Mouse (Mus musculus): ENCODE measurements around the gene Crim1. TPM values are rescaled to one million over a fixed set of nuclear protein-coding genes. Genes with fewer than 3 reads are reported as not detected.

Gene Crim1
- total RNA-seq (2021), result 10 to 100 TPM; 32.7 to 33.3 TPM
- long read RNA-seq, experiment 1, full-length matches to known transcripts, result 8 of 10 reads
- long read RNA-seq, experiment 1, partial matches to known transcripts, result 1 of 10 reads
- long read RNA-seq, experiment 1, other reads (novel, unspliced or antisense), result 1 of 10 reads
- long read RNA-seq, experiment 2, full-length matches to known transcripts, result 1 of 7 reads
- long read RNA-seq, experiment 2, partial matches to known transcripts, result 2 of 7 reads
- long read RNA-seq, experiment 2, other reads (novel, unspliced or antisense), result 4 of 7 reads

DNA sequence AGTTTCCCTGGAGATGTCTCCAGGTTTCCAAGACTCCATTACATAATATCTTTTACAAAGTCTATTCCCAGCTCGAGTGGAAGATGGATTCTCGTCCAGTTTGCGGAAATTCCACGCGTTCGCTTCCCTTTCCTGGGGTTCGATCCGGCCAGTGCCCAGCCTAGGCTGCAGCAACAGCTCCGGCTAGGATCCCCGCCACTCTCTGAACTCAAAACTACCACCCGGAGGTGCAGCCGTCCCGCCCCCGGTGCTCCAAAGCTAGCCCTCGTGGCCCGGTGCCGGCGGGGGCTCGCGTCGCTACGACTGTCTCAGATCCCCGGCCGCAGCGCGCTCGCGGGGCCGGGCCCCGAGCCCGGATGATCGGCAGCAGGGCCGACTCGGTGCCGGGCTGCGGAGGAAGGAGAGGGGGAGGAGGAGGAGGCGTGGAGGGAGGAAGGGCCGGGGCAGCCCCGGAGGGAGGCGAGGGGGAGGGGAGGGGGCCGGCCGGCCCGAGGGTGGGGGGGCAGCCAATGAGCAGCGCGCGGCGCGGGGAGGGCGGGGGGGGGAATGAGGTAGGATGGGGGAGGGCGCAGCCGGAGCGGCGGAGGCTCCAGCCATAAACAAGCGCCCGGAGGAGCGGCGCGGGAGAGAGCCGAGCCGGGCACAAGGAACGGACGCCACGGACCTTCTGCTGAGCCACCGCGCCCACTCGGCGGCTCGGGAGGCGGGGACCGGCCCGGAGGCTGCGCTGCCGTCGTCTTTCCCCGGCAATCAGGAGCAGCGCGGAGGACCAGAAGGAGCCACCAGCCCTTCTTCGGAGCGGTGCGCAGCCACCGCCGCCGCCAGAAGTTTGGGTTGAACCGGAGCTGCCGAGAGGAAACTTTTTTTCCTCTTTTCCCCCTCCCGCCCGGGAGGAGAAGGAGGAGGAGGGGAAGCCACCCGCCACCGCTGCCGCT, at the start of gene Crim1:
Gene Crim1, plus strand, starts transcription at position 623 of the 935 bp plus-strand sequence.
- peak; percentile 78 to 82 for DNase-seq (ENCODE audit: low spot score in 2 of 2)

DNA sequence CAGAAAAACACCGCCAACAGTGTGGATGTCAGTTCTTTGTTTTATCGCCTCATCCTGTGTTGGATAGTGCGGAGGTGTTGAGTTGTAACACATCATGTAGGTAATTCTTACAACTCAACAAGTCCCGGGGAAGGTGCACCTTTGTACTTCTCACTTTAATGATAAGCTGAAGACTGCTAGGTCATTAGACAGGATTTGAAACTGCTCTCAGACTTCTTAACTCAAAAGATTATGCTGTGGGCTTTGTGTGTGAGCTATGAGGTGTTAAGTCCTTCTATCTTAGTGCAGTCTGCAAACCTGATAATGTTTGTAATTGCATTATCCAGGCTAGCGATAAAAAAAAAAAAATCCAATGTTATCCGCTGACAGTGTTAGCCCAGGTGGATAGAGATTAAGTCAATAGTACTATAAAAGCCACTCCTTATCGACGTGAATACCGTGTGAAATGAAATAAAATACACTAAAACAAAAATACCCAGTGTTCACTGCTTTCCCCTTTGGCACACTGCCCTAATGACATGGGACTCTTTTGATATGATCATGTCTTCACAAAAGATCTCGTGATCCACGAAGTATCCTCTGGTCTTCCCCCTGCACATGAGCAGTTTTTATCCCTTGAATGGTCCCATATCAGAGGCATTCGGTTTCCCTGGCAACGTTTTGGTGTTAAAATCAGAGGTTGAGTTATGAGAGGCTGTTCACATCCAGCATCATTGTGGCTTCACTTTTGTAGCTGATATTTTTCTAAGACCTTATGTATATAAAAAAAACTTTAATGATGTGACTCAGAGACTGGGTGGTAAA, 48.4 kb upstream of the Crim1 start:
- DNase-seq (ENCODE audit: low spot score in 2 of 2), result no peak

DNA sequence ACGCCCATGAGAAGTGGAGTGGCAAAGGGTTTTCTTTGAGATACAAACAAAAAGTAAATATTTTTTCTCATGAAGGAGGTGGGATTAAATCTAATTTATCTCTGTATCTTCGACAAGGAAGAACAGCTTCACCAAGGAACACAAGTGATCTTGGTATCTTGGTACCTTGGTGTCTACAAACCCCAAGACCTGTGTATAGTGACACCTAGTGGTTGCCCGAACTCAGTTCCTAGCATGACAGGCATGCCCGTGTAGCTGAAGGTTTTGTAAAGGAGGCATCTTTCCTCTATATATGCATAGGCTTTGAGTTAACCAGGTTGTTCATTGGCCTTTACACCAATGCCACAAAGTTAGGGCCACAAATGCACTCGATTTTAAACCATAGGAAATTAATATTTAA, 36.8 kb upstream of the Crim1 start:
- peak; percentile 24 to 33 for DNase-seq (ENCODE audit: low spot score in 2 of 2)

DNA sequence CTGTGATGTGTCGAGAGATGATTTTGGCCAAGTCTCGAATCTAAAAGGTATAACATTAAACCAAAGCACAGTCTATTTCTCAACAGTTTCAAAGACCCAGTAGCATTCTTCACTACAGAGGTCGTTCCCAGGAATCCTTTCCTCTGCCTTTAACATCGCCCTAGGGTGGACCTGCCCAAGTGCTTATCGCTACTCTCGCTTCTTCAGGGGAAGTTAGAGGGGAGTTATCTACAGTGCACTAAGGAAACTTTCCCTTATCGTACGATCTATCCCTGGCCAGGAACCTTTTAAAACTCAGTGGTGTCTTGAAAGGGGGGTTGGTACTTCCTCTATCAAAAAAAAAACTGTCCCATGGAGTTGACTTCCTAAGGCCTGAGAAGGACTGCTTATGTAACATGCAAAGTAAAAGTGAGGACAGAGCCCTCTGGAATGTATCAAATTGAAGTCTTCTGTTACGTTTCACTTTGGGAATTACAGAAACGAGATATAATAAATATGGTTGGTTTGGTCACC, 36.3 kb upstream of the Crim1 start:
- DNase-seq (ENCODE audit: low spot score in 2 of 2), result no peak

DNA sequence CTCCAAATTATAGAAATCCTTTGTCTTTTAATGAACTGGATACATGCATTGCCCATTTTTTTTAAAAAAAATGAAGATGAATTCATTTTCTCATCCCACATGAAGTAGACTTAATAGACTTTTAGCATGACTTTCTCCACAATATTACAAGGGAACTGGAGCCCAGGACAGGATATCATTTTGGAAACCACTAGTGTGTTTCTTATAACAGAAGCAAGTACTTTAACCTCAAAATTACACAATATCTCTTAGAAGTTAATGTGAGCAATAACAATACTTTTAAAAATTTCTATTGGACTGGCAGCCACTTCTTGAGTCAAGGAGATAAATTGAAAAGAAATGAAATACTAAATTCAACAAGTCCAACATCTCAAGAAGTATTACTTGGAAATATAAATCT, 34.2 kb upstream of the Crim1 start:
- no peak for DNase-seq (ENCODE audit: low spot score in 2 of 2)

DNA sequence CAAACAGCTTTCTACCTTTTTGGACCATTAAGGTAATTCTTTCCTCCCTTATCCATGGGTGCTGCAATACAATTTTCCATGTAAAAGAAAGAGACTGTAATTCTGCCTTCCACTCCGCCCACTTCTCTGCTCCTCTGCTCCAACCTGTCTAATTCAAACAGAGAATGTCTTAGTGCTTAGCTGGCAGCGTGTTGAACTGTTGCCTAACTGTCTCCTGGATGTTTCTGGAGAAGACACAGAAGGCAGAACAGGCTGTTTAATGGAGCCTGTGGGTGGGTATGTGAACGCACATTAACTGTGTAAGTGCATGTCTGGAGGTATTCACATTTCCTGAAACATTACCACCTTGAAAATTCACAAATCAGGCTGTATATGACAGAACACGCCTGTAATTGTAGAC, 33.5 kb upstream of the Crim1 start:
- no peak for DNase-seq (ENCODE audit: low spot score in 2 of 2)

DNA sequence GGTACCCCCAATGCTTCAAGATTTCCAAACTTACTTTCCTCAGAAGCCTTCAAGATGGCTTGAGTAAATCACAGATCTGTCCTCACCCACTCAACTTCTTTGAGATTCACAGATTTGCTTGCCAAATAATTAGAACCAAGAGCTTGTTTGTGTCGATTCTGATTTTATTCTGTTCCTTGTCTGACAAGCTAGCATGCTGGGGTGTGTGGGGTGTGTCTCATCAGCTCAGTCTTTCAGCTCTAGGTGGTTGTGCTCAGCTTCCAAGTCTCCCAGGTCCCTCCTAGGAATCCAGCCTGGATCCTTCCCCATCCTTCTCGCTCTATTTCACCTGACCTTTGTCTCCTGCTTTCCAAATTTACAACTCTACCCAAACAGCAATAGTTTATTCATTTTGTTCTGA, 27.7 kb upstream of the Crim1 start:
- DNase-seq (ENCODE audit: low spot score in 2 of 2), result no peak

DNA sequence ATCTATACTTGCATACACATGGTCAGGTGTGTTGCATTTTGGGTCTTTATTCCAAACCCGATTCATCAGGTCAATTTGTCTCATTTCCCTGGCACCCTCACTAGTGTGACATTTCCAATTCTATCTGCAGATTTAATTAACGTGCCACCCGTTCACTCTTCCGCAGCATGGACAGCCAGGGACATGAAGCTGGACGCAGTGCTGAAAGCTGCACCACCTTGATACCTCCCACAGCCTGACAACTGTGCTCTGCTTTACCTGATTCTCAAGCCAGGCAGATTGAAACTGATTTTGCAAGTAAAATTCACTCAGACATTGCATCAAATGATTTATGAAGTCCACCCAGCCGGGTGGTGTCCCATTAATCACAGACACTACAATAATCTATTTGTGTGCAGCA, 19.3 kb upstream of the Crim1 start:
- no peak for DNase-seq (ENCODE audit: low spot score in 2 of 2)

DNA sequence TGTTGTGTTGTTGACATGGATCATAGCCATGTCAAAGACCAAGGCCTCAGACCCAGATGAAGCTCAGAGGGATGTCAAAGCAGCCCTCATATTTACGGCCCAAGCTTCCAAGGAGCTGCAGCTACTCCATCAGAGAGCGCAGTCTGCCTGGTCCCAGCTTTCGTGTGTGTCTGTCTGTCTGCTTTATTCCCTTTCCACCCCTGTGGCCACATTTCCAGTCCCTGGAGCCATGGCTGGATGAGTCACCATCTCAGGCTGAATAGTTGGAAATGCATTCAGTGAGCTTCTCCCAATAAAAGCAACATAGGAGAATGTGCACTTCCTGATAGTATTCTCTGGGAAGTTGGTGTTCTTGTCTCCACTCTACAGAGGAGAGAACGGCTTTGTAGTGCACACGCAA, 3.9 kb upstream of the Crim1 start:
- DNase-seq (ENCODE audit: low spot score in 2 of 2), result no peak

DNA sequence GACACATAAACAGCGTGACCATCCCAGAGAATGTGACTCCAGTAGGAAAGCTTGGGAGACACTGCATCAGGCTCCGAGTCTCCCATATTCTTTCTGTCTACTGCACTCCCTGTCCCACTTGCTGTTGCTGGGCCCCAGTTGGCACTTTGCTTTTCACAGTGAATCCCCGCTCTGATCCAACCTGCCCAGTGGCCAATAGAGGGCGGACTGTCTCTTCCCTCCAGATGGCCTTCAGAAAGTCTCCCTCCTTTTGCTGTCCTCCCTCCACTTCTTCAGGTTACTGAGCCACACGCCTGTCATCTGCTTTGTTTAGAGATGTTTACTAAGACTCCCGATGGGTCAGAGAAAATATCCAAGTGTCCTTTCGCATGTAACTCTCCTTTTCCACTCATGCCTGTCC, 2.9 kb upstream of the Crim1 start:
- DNase-seq (ENCODE audit: low spot score in 2 of 2), result peak; percentile 43 to 54

DNA sequence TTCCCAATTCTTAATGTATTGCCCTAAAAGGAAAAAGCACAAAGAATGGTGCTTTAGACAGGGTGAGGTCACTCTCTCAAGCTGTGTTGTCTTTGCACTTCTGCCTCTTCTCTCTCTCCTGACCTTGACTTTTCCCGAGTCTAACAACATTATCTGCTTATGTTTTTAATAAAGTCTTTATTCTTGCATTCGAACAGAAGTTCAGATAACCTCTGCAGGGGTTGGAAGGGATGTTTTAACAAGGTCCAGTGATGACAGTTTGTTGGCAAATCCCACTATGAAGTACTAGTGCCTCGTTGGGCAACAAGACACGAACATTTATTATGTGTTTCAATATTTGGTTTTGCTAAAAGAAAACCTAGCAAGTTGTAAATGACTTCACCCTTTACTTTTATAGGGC, 1.9 kb upstream of the Crim1 start:
- DNase-seq (ENCODE audit: low spot score in 2 of 2), result no peak

DNA sequence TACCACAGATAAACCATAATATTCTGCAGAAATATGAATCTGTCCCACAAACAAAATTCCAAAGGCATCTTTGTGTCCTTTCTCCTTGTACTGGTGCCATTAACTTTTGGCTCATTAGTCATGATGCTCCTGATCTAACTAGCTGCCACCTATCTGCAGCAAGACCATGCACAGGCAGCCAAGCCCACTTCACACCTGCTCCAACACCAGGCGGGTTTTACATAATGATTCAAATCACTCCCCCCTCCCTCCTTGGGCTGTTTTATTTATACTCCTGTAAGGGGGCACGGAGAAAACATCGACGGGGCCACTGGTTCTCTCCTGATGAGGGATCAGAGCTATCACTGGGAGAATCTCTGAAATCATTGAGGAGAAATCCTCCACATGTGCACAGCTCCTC, 1.2 kb upstream of the Crim1 start:
- DNase-seq (ENCODE audit: low spot score in 2 of 2), result no peak

DNA sequence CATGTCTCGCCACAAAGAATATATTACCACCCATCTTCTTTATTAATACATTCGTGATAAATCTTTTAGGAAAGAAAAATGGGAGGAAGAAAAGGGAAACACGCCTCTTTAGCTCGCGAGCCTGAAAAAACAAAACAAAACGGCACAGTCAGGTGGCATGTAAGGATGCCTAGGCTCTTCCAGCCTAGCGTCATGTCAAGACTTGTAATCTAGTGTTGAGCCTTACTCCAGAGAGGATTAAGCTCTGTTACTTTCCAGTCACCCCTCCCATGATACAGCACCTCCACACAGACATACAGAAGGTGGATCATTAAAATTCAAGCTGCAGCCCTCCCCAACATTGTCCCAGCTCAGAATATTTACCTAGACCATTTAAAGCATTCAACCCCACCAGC, 820 bp upstream of the Crim1 start:
- DNase-seq (ENCODE audit: low spot score in 2 of 2), result no peak

DNA sequence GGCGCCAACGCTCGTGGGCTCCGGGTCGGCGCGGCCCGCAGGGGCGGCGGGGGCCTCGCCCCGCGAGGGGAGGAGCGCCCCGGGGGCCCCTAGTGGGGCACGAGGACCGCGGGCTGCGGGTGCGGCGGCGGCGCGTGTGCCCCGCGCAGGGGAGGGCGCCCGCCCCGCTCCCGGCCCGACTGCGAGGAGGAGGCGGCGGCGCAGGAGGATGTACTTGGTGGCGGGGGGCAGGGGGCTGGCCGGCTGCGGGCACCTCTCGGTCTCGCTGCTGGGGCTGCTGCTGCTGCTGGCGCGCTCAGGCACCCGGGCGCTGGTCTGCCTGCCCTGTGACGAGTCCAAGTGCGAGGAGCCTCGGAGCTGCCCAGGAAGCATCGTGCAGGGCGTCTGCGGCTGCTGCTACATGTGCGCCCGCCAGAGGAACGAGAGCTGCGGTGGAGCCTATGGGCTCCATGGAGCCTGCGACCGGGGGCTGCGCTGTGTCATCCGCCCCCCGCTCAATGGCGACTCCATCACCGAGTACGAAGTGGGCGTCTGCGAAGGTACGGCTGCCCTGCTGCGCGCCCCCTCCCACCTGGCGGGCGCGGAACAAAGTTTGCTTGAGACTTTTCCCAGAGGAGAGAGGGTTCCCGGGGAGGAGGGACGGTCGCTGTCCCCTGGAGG, 643 bp downstream of the Crim1 start:
- DNase-seq (ENCODE audit: low spot score in 2 of 2), result peak in 1 of 2 experiments; percentile 52

DNA sequence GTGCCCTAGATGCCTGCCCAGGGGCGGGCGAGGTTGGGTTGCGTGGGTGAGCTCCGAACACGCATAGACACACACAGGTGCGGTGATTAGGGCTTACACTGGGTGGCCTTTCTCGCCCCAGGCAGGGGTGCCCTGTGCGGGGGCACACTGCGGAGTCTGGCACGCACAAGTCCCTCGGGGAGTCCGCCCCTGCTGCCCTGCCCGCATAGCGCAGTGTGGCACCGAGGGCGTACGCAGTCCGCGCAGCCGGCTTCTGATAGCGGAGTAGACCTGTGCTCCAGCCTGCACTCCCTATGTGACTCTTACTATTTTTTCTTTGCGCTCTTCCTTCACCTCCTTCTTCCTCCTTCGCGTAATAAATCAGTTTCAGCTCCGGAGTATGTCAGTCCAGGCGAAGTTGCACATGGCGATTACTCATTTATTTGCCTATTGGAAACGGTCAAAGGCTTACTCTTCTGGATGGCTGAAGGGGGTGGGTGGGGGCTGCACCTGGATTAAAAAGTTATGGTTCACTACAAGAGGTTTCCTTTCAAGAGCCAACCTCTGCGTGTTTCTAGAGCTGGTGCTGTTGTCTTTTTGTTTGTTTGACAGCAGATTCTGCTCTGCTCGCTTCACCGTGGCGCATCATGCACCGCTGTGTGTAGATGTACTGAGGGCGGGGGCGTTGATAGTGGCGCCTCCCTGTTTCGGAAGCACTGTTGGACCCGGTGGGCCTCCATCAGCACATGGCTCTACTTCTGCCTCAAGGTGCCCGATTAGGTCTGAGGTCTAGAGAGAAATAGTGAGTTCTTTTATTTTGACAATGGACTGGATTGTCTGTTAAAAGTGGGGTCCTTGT, 1.4 kb downstream of the Crim1 start:
- DNase-seq (ENCODE audit: low spot score in 2 of 2), result peak; percentile 44 to 45

DNA sequence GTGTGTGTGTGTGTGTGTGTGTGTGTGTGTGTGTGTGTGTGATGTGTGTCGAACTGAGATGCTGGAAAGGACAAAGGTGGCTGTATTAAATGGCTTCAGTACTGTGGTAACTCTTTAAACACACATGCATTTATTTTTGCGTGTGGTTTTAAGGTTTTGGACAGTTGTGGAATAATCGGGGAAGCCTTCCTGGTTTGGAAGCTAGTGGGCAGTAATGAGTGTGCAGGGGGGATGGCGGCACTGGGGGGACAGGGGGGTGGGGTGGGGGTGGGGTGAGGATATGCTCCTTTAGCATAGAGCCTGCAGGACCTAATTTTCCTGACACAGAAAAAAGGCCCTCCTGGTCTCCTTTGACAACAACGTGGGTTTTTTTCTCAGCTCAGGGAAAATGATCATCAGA, 2.2 kb downstream of the Crim1 start:
- no peak for DNase-seq (ENCODE audit: low spot score in 2 of 2)

DNA sequence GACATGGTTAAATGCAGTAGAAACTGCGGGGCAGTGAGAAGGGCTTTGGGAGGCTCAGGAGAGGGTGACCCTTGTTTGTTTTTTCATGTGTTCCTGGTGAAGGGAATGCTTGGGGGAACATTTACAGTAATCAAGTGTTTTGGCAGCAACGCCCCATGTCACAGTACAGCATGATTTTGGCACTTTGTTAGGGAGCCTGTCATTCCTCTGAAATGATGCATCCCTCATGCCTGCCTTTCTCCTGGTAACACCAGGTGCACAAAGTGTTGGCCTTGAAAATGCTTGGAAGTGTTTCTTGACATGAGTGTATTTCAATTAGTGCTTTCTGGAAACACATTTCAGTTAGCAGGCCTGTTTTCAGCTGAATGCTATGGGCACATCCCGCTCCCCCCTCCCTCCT, 2.7 kb downstream of the Crim1 start:
- DNase-seq (ENCODE audit: low spot score in 2 of 2), result no peak

DNA sequence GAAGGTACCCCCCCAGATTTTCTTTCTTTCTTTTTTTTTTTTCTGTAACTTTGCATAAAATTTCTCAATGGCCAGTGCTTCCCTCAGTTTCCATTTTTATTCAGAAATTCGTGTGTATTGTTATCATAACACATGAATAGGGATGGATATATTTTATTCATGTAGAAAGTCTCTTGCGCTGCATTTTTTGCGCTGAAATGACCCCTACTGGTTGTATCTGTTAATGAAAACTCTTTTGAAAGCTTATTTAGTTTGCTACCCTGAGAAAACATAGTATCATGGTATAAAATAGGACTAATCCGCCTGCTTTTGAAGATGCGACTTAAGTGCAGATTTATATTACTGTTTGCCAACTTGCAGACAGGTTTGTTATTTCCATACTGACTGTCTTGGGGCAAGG, 3.4 kb downstream of the Crim1 start:
- DNase-seq (ENCODE audit: low spot score in 2 of 2), result no peak

DNA sequence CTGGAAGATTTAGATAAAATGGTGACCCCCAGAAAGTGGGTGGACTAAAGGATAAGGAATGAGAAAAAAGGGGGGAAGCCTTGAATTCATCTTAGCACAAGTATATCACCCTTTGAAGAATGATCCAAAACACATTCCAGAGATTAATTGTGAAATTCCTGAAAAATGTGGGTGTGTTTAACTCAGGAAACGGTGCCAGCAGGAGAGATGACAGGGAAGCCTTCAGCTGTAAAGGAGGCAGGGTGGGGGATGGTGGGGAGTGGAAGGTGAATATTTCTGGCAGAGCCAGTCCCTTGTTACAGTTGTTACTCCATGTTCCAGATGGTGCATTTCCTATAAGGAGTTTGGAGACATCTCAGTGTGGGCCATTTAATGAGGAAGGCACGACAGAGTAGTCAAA, 6.4 kb downstream of the Crim1 start:
- DNase-seq (ENCODE audit: low spot score in 2 of 2), result no peak

DNA sequence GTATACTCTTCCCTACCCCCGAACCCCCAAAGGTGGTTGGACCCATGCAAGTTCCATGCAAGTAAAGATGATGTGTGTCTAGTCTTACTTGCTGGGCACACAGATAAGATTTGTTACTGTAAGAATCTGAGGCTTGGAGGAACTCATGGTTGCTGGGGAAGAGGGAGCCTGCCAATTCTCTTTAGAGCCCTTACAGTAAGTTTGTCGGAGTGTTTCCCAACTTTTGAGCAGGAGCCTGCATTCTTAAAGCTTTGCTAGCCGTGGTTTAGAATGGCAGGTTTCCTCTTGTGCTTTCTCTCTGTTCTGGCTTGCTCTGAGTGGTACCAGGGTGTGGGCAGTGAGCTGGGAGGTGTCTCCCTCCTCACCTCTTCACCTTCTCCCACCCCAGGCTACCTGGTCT, 7.2 kb downstream of the Crim1 start:
- DNase-seq (ENCODE audit: low spot score in 2 of 2), result no peak

All from adrenal gland, adult 18-20 months (tissue).